Mouse (Mus musculus): ENCODE results near the gene Adamts17. TPM values are rescaled to one million over a fixed set of nuclear protein-coding genes. Genes with fewer than 3 reads are reported as not detected.

Adamts17 gene
- total RNA-seq, 2 experiments from 2014 or later, result 19.0 to 24.1 TPM

Other genes starting within 250 kb of the Adamts17 start
- 10 to 100 TPM; 16.4 to 19.2 TPM for gene Asb7, start 150.1 kb upstream of the Adamts17 start, total RNA-seq (2021)
- gene Lins1, start 149.8 kb upstream of the Adamts17 start, total RNA-seq (2021), result 10 to 100 TPM; 11.6 to 12.7 TPM
- gene Cers3, start 96.2 kb upstream of the Adamts17 start, total RNA-seq (2021), result 1 to 10 TPM in 1 of 2 experiments, under 1 TPM in 1; 0.73 to 1.1 TPM

All from left cerebral cortex, postnatal 10 days (tissue).